ENCODE assay signal across 8 mouse cellular contexts in genomic region chr2:113757525-113758310, GRCm38 (mm10). TPM values are rescaled to one million over a fixed set of nuclear protein-coding genes. Genes with fewer than 3 reads are reported as not detected.
A peak's percentile ranks its signal among the peaks of the same experiment; 100 is the strongest.
DNase-seq lines count a peak whose midpoint lies in the region; ATAC-seq and TF ChIP-seq lines count a peak whose summit lies in the region.

No protein-coding gene starts in this region.

- H3K36me3 ChIP-seq in heart, embryonic 13.5 days = no peaks in the 10 kb centered on the region
- H3K36me3 ChIP-seq in heart, adult 2 months (ENCODE audit: control insufficient read depth, insufficient read depth, low read length) = no peaks in the 10 kb centered on the region
- H3K36me3 ChIP-seq in neural tube, embryonic 11.5 days (ENCODE audit: control insufficient read depth, insufficient read depth, low read length) = no peaks in the 10 kb centered on the region

- no peak for TF ChIP-seq POLR2A in heart, adult 2 months (IDR thresholded peaks at IDR 0.05; ENCODE audit: insufficient read depth, low read depth, low read length)
- TF ChIP-seq POLR2A in bone marrow macrophage, adult 2 months (IDR thresholded peaks at IDR 0.05; ENCODE audit: borderline replicate concordance, low read depth, low read length) = no peak

- WGBS in heart, embryonic 13.5 days = under 1% methylated on average over 47 of the region's 47 CpGs
- WGBS in heart, adult 2 months = 1% methylated on average over 47 of the region's 47 CpGs
- under 1% methylated on average over 46 of the region's 47 CpGs for WGBS in neural tube, embryonic 11.5 days

- H3K4me3 ChIP-seq in heart, embryonic 13.5 days = peak overlapping the region; percentile 59
- H3K4me3 ChIP-seq in heart, adult 2 months = no peak overlapping the region; the same call in 1 of the 2 replicates
- H3K4me3 ChIP-seq in bone marrow macrophage, adult 2 months (ENCODE audit: insufficient read depth, low read length) = peak overlapping the region; percentile 38
- peak overlapping the region; percentile 57 for H3K4me3 ChIP-seq in neural tube, embryonic 11.5 days (ENCODE audit: low read depth, low read length)

- no peak for TF ChIP-seq EP300 in heart, adult 2 months (IDR thresholded peaks at IDR 0.05; ENCODE audit: insufficient read depth, low read depth, low read length)

- no peak overlapping the region for H3K27ac ChIP-seq in heart, embryonic 13.5 days (replicated peaks)
- no peak overlapping the region for H3K27ac ChIP-seq in heart, adult 2 months
- no peak overlapping the region for H3K27ac ChIP-seq in bone marrow macrophage, adult 2 months (ENCODE audit: insufficient read depth, low read depth, low read length)
- H3K27ac ChIP-seq in neural tube, embryonic 11.5 days (ENCODE audit: low read depth, low read length) = no peak overlapping the region

- no peak for DNase-seq in heart, adult 2 months
- DNase-seq in frontal cortex, postnatal 25 days (ENCODE audit: low spot score in 2 of 2) = peak; percentile 24 to 29
- DNase-seq in left cerebral cortex, postnatal 25 days (ENCODE audit: low spot score in 2 of 2) = peak; percentile 50 to 56
- DNase-seq in neural tube, embryonic 11.5 days (ENCODE audit: low spot score) = peak; percentile 63
- no peak for DNase-seq in thymus, postnatal 25 days
- no peak for DNase-seq in thymus, adult 18-20 months

- no peak for TF ChIP-seq CTCF in heart, adult 2 months (IDR thresholded peaks at IDR 0.05)
- TF ChIP-seq CTCF in bone marrow macrophage, adult 2 months (IDR thresholded peaks at IDR 0.05; ENCODE audit: low read depth, low read length) = no peak

- H3K27me3 ChIP-seq in heart, embryonic 13.5 days (replicated peaks) = peaks cover 81% of the 10 kb centered on the region
- peaks cover 10% of the 10 kb centered on the region; the same call in 1 of the 2 replicates for H3K27me3 ChIP-seq in heart, adult 2 months (ENCODE audit: control insufficient read depth, insufficient read depth, low read length)
- peaks cover 36% of the 10 kb centered on the region for H3K27me3 ChIP-seq in neural tube, embryonic 11.5 days (ENCODE audit: control insufficient read depth, insufficient read depth, low read length)

- intact Hi-C loops in heart, adult 2 months (cut with DNase I) = no loop called here
- intact Hi-C loops in left cerebral cortex, postnatal 25 days (cut with DNase I) = no loop called here

- H3K4me1 ChIP-seq in heart, embryonic 13.5 days = peaks cover 22% of the 10 kb centered on the region
- no peaks in the 10 kb centered on the region for H3K4me1 ChIP-seq in heart, adult 2 months (ENCODE audit: control insufficient read depth, insufficient read depth, low read length)
- H3K4me1 ChIP-seq in bone marrow macrophage, adult 2 months (ENCODE audit: control insufficient read depth, insufficient read depth, low read length) = no peaks in the 10 kb centered on the region
- no peaks in the 10 kb centered on the region for H3K4me1 ChIP-seq in neural tube, embryonic 11.5 days (ENCODE audit: control insufficient read depth, insufficient read depth, low read length)

- 0 out of 2 replicates have a peak overlapping the region, but pooled peaks have one; percentile 41 for H3K9ac ChIP-seq in heart, embryonic 13.5 days
- H3K9ac ChIP-seq in heart, adult 2 months (ENCODE audit: low read depth, low read length) = no peak overlapping the region
- H3K9ac ChIP-seq in neural tube, embryonic 11.5 days (ENCODE audit: low read length) = 0 out of 2 replicates have a peak overlapping the region, but pooled peaks have one; percentile 1

- H3K79me2 ChIP-seq in heart, adult 2 months (replicated peaks; ENCODE audit: control insufficient read depth, insufficient read depth, low read length) = no peaks in the 10 kb centered on the region

- H3K9me3 ChIP-seq in heart, embryonic 13.5 days = no peaks in the 10 kb centered on the region
- no peaks in the 10 kb centered on the region for H3K9me3 ChIP-seq in neural tube, embryonic 11.5 days (ENCODE audit: control insufficient read depth, low read length)

- ATAC-seq in heart, embryonic 13.5 days (ENCODE audit: extremely low read depth, insufficient number of reproducible peaks, low FRiP score, low TSS enrichment) = no peak
- ATAC-seq in neural tube, embryonic 11.5 days (ENCODE audit: insufficient read depth, low FRiP score, low TSS enrichment) = peak; percentile 45

- peak overlapping the region; percentile 97 for H3K4me2 ChIP-seq in heart, embryonic 13.5 days
- H3K4me2 ChIP-seq in neural tube, embryonic 11.5 days (ENCODE audit: low read depth) = peak overlapping the region; percentile 98

RNA-seq across cellular contexts. Expression of gene Grem1, which starts 0.7 kb away (rescaled TPM):
- 0.05 and 0.13 TPM in 2 replicates for polyA plus RNA-seq in heart, embryonic 13.5 days (2015; fragmentation: Nextera tagmentation; extraction: Ambion mirVana)
- not detected for total RNA-seq in heart, adult 2 months (2021)
- 0.33 TPM in 1 of 2 replicates, not detected in the other for polyA plus RNA-seq in heart, adult 2 months (2012; rRNA removed)
- 0.89 and 2.2 TPM in 2 replicates for polyA plus RNA-seq in bone marrow macrophage, adult 2 months (2012; ENCODE audit: insufficient read depth, insufficient read length, missing spikeins)
- total RNA-seq in left cerebral cortex, postnatal 25 days (2021) = 1 to 10 TPM; 1.3 to 1.5 TPM
- 0.85 and 1.6 TPM in 2 replicates for polyA plus RNA-seq in neural tube, embryonic 11.5 days (2014; fragmentation: Nextera tagmentation; extraction: Ambion mirVana)

Comparison
In these comparisons a context has a peak if more than half of its experiments do, and no peak if none do; other contexts are left out.
1. DNase-seq: peak in frontal cortex, postnatal 25 days (2 of 2), left cerebral cortex, postnatal 25 days (2 of 2) and neural tube, embryonic 11.5 days (single experiment); none in heart, adult 2 months (0 of 2), thymus, postnatal 25 days (single experiment) and thymus, adult 18-20 months (0 of 2).